Mouse (Mus musculus): ENCODE data around the gene Gstp1.
"Not testable (repeated sequence)": the region's sequence is repeated elsewhere in the genome, so short reads cannot be mapped to it uniquely, and the experiment has no call there.

The Gstp1 gene

GRCm38 (mm10) chr19:4037154-4037787 lies 514 bp downstream of the Gstp1 start:
- DNase-seq (ENCODE audit: extremely low spot score), result not testable (repeated sequence)

- no peak for DNase-seq (ENCODE audit: extremely low spot score)
Observed at GRCm38 (mm10) chr19:4036327-4037045, 1.3 kb downstream of the Gstp1 start.

GRCm38 (mm10) chr19:4033742-4034141 lies 4.0 kb downstream of the Gstp1 start:
- no peak for DNase-seq (ENCODE audit: extremely low spot score)

GRCm38 (mm10) chr19:4033298-4033697 lies 4.5 kb downstream of the Gstp1 start:
- no peak for DNase-seq (ENCODE audit: extremely low spot score)

GRCm38 (mm10) chr19:4032668-4033067 lies 5.1 kb downstream of the Gstp1 start:
- DNase-seq (ENCODE audit: extremely low spot score), result no peak

GRCm38 (mm10) chr19:4027576-4027975 lies 10.2 kb downstream of the Gstp1 start:
- no peak for DNase-seq (ENCODE audit: extremely low spot score)

- no peak for DNase-seq (ENCODE audit: extremely low spot score)
Observed at GRCm38 (mm10) chr19:4023185-4023584, 14.6 kb downstream of the Gstp1 start.

- peak; percentile 77 for DNase-seq (ENCODE audit: extremely low spot score)
Observed at GRCm38 (mm10) chr19:4018743-4019583, 18.8 kb downstream of the Gstp1 start.

- DNase-seq (ENCODE audit: extremely low spot score), result no peak
Observed at GRCm38 (mm10) chr19:4017921-4018587, 19.7 kb downstream of the Gstp1 start.

GRCm38 (mm10) chr19:4015635-4016034 lies 22.1 kb downstream of the Gstp1 start:
- DNase-seq (ENCODE audit: extremely low spot score), result no peak

GRCm38 (mm10) chr19:4014802-4015201 lies 23.0 kb downstream of the Gstp1 start:
- DNase-seq (ENCODE audit: extremely low spot score), result no peak

GRCm38 (mm10) chr19:4013066-4013465 lies 24.7 kb downstream of the Gstp1 start:
- DNase-seq (ENCODE audit: extremely low spot score), result no peak

- peak; percentile 95 for DNase-seq (ENCODE audit: extremely low spot score)
Observed at GRCm38 (mm10) chr19:4012432-4013022, 25.3 kb downstream of the Gstp1 start, which contains the start of gene Ndufv1. TSS of gene Ndufv1 (minus strand) at chr19:4012806.

- DNase-seq (ENCODE audit: extremely low spot score), result no peak
Observed at GRCm38 (mm10) chr19:4011086-4011485, 26.7 kb downstream of the Gstp1 start.

GRCm38 (mm10) chr19:4005971-4006370 lies 31.8 kb downstream of the Gstp1 start:
- DNase-seq (ENCODE audit: extremely low spot score), result no peak

GRCm38 (mm10) chr19:4005091-4005490 lies 32.7 kb downstream of the Gstp1 start:
- DNase-seq (ENCODE audit: extremely low spot score), result no peak

GRCm38 (mm10) chr19:4004331-4004730 lies 33.5 kb downstream of the Gstp1 start:
- DNase-seq (ENCODE audit: extremely low spot score), result no peak

GRCm38 (mm10) chr19:4003641-4004040 lies 34.1 kb downstream of the Gstp1 start:
- no peak for DNase-seq (ENCODE audit: extremely low spot score)

- DNase-seq (ENCODE audit: extremely low spot score), result no peak
Observed at GRCm38 (mm10) chr19:4003112-4003511, 34.7 kb downstream of the Gstp1 start, which contains the start of gene Doc2g. TSS of gene Doc2g (plus strand) at chr19:4003313.

GRCm38 (mm10) chr19:4001752-4002151 lies 36.0 kb downstream of the Gstp1 start:
- no peak for DNase-seq (ENCODE audit: extremely low spot score)

- peak; percentile 28 for DNase-seq (ENCODE audit: extremely low spot score)
Observed at GRCm38 (mm10) chr19:4000949-4001525, 36.7 kb downstream of the Gstp1 start.
